ENCODE assay signal across 9 mouse cellular contexts in the genomic region with DNA sequence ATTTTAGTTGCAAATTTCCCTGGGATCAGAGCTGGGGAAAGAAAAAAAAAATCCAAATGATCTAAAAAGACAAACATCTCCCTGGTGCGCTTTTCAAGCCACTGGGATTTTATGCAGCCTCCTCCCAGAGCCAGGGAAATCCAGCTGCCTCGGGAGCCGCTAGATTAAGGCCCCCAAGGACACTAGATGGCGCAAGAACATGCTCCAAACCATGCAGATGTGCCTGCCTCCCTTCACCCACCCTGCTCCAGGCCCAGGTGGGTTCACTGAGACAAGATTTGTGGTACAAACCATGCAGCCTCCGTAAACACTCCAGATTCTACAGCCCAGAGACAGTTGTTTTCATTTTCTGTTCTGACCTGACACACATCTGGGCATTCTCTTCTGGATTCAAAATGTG.
DNase-seq lines count a peak whose midpoint lies in the region; ATAC-seq and TF ChIP-seq lines count a peak whose summit lies in the region.
"Had no signal": no experiment of that assay in that cellular context is flagged by ENCODE, and none has a peak within 500 bp of the region (broad histone marks: within the 10 kb centered on the region; RNA-seq: fewer than 3 reads in every experiment).

No protein-coding gene starts in this region.

- TF ChIP-seq RAD21 in MEL (IDR thresholded peaks at IDR 0.05; ENCODE audit: low read depth, low read length) = peak; percentile 61

- peak; percentile 55 for DNase-seq in 416B (ENCODE audit: low read depth)
- DNase-seq in MEL (ENCODE audit: low read depth, low spot score) = peak; percentile 46
- peak; percentile 49 for DNase-seq in embryo, embryonic 9.5 days (ENCODE audit: extremely low spot score)
- DNase-seq in heart, adult 8-10 months (ENCODE audit: low spot score) = peak; percentile 66
- peak; percentile 83 for DNase-seq in kidney, postnatal 0 days (ENCODE audit: low spot score)
- DNase-seq in lung, postnatal 10 days = peak; percentile 78
- DNase-seq in retina, postnatal 7 days (ENCODE audit: low read depth, low spot score) = peak; percentile 54
- DNase-seq in c-Kit-positive CD71-positive TER-119-positive erythroid progenitor cells, embryonic 14.5 days (ENCODE audit: low spot score) = no peak

- H3K27ac ChIP-seq in MEL (ENCODE audit: control insufficient read depth, low read depth, low read length) = no peak overlapping the region
- no peak overlapping the region for H3K27ac ChIP-seq in kidney, postnatal 0 days
- H3K27ac ChIP-seq: neural tube, embryonic 12.5 days had no signal

- H3K27me3 ChIP-seq in MEL (ENCODE audit: control insufficient read depth in 1 of 2, insufficient read depth in 2 of 2, low read length in 2 of 2) = no peaks in the 10 kb centered on the region
- no peaks in the 10 kb centered on the region for H3K27me3 ChIP-seq in kidney, postnatal 0 days (ENCODE audit: insufficient read depth, low read length)
- H3K27me3 ChIP-seq: neural tube, embryonic 12.5 days had no signal

- H3K79me2 ChIP-seq in MEL (ENCODE audit: control insufficient read depth, insufficient read depth, low read length, poor library complexity) = no peaks in the 10 kb centered on the region

- no peak for TF ChIP-seq POLR2A in MEL (IDR thresholded peaks at IDR 0.05; ENCODE audit: control insufficient read depth in 1 of 2, insufficient read depth in 1 of 2, low read depth in 1 of 2, low read length in 2 of 2, poor library complexity in 1 of 2)

- peaks cover 0 to 15% of the 10 kb centered on the region in 2 experiments; a peak in 2 of 4 replicates for H3K36me3 ChIP-seq in MEL (ENCODE audit: control insufficient read depth in 1 of 2, insufficient read depth in 2 of 2, low read length in 2 of 2)
- H3K36me3 ChIP-seq in kidney, postnatal 0 days (ENCODE audit: insufficient read depth, low read length) = no peaks in the 10 kb centered on the region
- H3K36me3 ChIP-seq: neural tube, embryonic 12.5 days had no signal

- H3K4me2 ChIP-seq in kidney, postnatal 0 days (ENCODE audit: low read length) = no peak overlapping the region
- H3K4me2 ChIP-seq: neural tube, embryonic 12.5 days had no signal

- H3K9me3 ChIP-seq in MEL (replicated peaks; ENCODE audit: insufficient read depth, low read length) = no peaks in the 10 kb centered on the region
- H3K9me3 ChIP-seq in kidney, postnatal 0 days (replicated peaks; ENCODE audit: low read length) = no peaks in the 10 kb centered on the region
- H3K9me3 ChIP-seq: neural tube, embryonic 12.5 days had no signal

- H3K4me1 ChIP-seq in MEL (ENCODE audit: control insufficient read depth in 1 of 2, insufficient read depth in 2 of 2, low read length in 2 of 2) = peaks cover 0 to 35% of the 10 kb centered on the region in 2 experiments; a peak in 2 of 4 replicates
- H3K4me1 ChIP-seq in kidney, postnatal 0 days (replicated peaks; ENCODE audit: insufficient read depth, low read length) = no peaks in the 10 kb centered on the region

- no peak overlapping the region for H3K4me3 ChIP-seq in MEL (ENCODE audit: control insufficient read depth in 1 of 2, insufficient read depth in 1 of 2, low read depth in 2 of 2, low read length in 2 of 2)
- H3K4me3 ChIP-seq in kidney, postnatal 0 days (replicated peaks; ENCODE audit: low read depth, low read length) = no peak overlapping the region
- H3K4me3 ChIP-seq: neural tube, embryonic 12.5 days had no signal

- WGBS in kidney, postnatal 0 days = 22% methylated on average over 5 of the region's 5 CpGs

- no peak overlapping the region for H3K9ac ChIP-seq in MEL (ENCODE audit: control insufficient read depth, low read depth, low read length, poor library complexity, severe bottlenecking)
- no peak overlapping the region for H3K9ac ChIP-seq in kidney, postnatal 0 days (ENCODE audit: low read depth, low read length)
- H3K9ac ChIP-seq: neural tube, embryonic 12.5 days had no signal

- no peak for ATAC-seq in kidney, postnatal 0 days (replicated peaks; ENCODE audit: low FRiP score, low read depth)

- no peak for TF ChIP-seq EP300 in MEL (IDR thresholded peaks at IDR 0.05; ENCODE audit: low read depth in 1 of 2, low read length in 2 of 2)

- peak; percentile 49 to 81 (median 72) for TF ChIP-seq CTCF in MEL (IDR thresholded peaks at IDR 0.05 in 2 of 3, conservative IDR thresholded peaks at IDR 0.05 in 1 of 3; ENCODE audit: control insufficient read depth in 1 of 3, insufficient read depth in 1 of 3, low read depth in 2 of 3, low read length in 3 of 3, poor library complexity in 1 of 3, severe bottlenecking in 1 of 3)
- TF ChIP-seq CTCF in kidney, postnatal 0 days (IDR thresholded peaks at IDR 0.05; ENCODE audit: low read depth) = peak; percentile 81

TF ChIP-seq in MEL, 35 proteins besides CTCF, POLR2A, EP300 and RAD21:
- TF ChIP-seq MEF2A (IDR thresholded peaks at IDR 0.05; ENCODE audit: extremely low read depth, insufficient replicate concordance, low read depth, low read length, poor library complexity, severe bottlenecking) (no peak), SMC3 (IDR thresholded peaks at IDR 0.05; ENCODE audit: low read depth, low read length) (peak; percentile 70), ZC3H11A (IDR thresholded peaks at IDR 0.05; ENCODE audit: low read depth, low read length) (peak; percentile 37)
